Mouse (Mus musculus) lung, embryonic 16.5 days (tissue): Measurements from ENCODE around the gene Gm5244. TPM values are rescaled to one million over a fixed set of nuclear protein-coding genes. Genes with fewer than 3 reads are reported as not detected.

Experiments
- ATAC-seq: fragments of 200-750 bp; cut with Nextera tagmentation; 2 replicates; pipeline ENCODE4 v1.8.0; 2017; ENCODE audit warnings: low read depth, mild to moderate bottlenecking, moderate library complexity
- H3K27ac ChIP-seq: fragments of 300-500 bp; sonication (generic); 2 replicates; pipeline ENCODE4 v1.5.1; 2014; ENCODE audit warnings: mild to moderate bottlenecking, control low read depth, low read length
- H3K27me3 ChIP-seq: fragments of 300-500 bp; sonication (generic); 2 replicates; pipeline ENCODE4 v1.6.1; 2014; ENCODE audit warnings: low read depth, low read length, mixed read lengths; ENCODE audit not compliant: control insufficient read depth, insufficient read depth
- H3K36me3 ChIP-seq: fragments of 300-500 bp; sonication (generic); 2 replicates; pipeline ENCODE4 v1.6.1; 2014; ENCODE audit warnings: low read length; ENCODE audit not compliant: control insufficient read depth, insufficient read depth
- H3K4me1 ChIP-seq: fragments of 300-500 bp; sonication (generic); replicated peaks from 2 replicates; pipeline ENCODE4 v1.6.1; 2014; ENCODE audit warnings: low read length, mixed read lengths; ENCODE audit not compliant: control insufficient read depth, insufficient read depth
- H3K4me2 ChIP-seq: fragments of 300-500 bp; sonication (generic); 2 replicates; pipeline ENCODE4 v1.6.1; 2014; ENCODE audit warnings: low read depth, low read length, control low read depth
- H3K4me3 ChIP-seq: fragments of 300-500 bp; sonication (generic); 2 replicates; pipeline ENCODE4 v1.5.1; 2014; ENCODE audit warnings: mild to moderate bottlenecking, low read length, control low read depth
- H3K9ac ChIP-seq: fragments of 300-500 bp; sonication (generic); 2 replicates; pipeline ENCODE4 v1.6.1; 2014; ENCODE audit warnings: low read length, control low read depth
- H3K9me3 ChIP-seq: fragments of 300-500 bp; sonication (generic); 2 replicates; pipeline ENCODE4 v1.6.1; 2016; ENCODE audit warnings: low read length; ENCODE audit not compliant: control insufficient read depth
- WGBS: fragments of 180-500 bp; shearing (Covaris S2); extraction: QIAGEN DNeasy Blood & Tissue Kit; methylation state at CpG from one replicate; pipeline ENCODE4 v1.1.7; 2014; 5-methylcytosine and 5-hydroxymethylcytosine counted together
- polyA plus RNA-seq: library from polyadenylated mRNA; unstranded; fragments of >200 nt; fragmentation: Nextera tagmentation; extraction: Ambion mirVana; gene quantifications from 2 replicates; pipeline ENCODE4 v1.2.1, GENCODE M21; 2015

Gm5244 gene
- not detected in 2 replicates for polyA plus RNA-seq

GRCm38 (mm10) chr19:12846382-12846781 is at the start of gene Gm5244:
TSS of gene Gm5244 (plus strand) at chr19:12846682.
- H3K36me3 ChIP-seq: no peaks in the 10 kb centered on the region
- H3K4me1 ChIP-seq: no peaks in the 10 kb centered on the region
- H3K9ac ChIP-seq: no peak within 1 kb of the TSS
- no peak within 1 kb of the TSS for H3K4me3 ChIP-seq
- no peak within 1 kb of the TSS for H3K4me2 ChIP-seq
- no peaks in the 10 kb centered on the region for H3K9me3 ChIP-seq
- no peaks in the 10 kb centered on the region for H3K27me3 ChIP-seq
- H3K27ac ChIP-seq: no peak within 1 kb of the TSS
- no peak for ATAC-seq

- ATAC-seq: no peak
- WGBS: under 1% methylated on average over 7 of the region's 7 CpGs
- no peaks in the 10 kb centered on the region for H3K27me3 ChIP-seq
- H3K9ac ChIP-seq: peak overlapping the region; percentile 82
- no peaks in the 10 kb centered on the region for H3K9me3 ChIP-seq
- H3K4me2 ChIP-seq: peak overlapping the region; percentile 82
- peak overlapping the region; percentile 100 for H3K27ac ChIP-seq
- no peaks in the 10 kb centered on the region; the same call in 1 of the 2 replicates for H3K4me1 ChIP-seq
- H3K4me3 ChIP-seq: peak overlapping the region; percentile 98
- H3K36me3 ChIP-seq: no peaks in the 10 kb centered on the region
Observed at GRCm38 (mm10) chr19:12797071-12797470, 49.4 kb upstream of the Gm5244 start.

- H3K9ac ChIP-seq: no peak overlapping the region
- 70% methylated on average over 4 of the region's 4 CpGs for WGBS
Observed at GRCm38 (mm10) chr19:12798404-12798803, 48.1 kb upstream of the Gm5244 start.

GRCm38 (mm10) chr19:12799081-12799480 is 47.4 kb upstream of the Gm5244 start:
- Histone ChIP-seq H3K4me3 (no peak overlapping the region), H3K4me2 (no peak overlapping the region), H3K27ac (no peak overlapping the region), H3K27me3 (no peaks in the 10 kb centered on the region), H3K9ac (no peak overlapping the region), H3K4me1 (no peaks in the 10 kb centered on the region), H3K9me3 (no peaks in the 10 kb centered on the region), H3K36me3 (no peaks in the 10 kb centered on the region)
- ATAC-seq: no peak
- 81% methylated on average over 3 of the region's 3 CpGs for WGBS

More at GRCm38 (mm10) chr19:12798404-12798803, 48.1 kb upstream of the Gm5244 start:
- Histone ChIP-seq H3K9me3 (no peaks in the 10 kb centered on the region), H3K27ac (no peak overlapping the region), H3K27me3 (no peaks in the 10 kb centered on the region), H3K4me1 (no peaks in the 10 kb centered on the region), H3K4me2 (no peak overlapping the region), H3K36me3 (no peaks in the 10 kb centered on the region), H3K4me3 (no peak overlapping the region)
- ATAC-seq: no peak

GRCm38 (mm10) chr19:12800621-12801020 is 45.9 kb upstream of the Gm5244 start:
- Histone ChIP-seq H3K36me3 (no peaks in the 10 kb centered on the region), H3K27ac (no peak overlapping the region), H3K27me3 (no peaks in the 10 kb centered on the region), H3K9me3 (no peaks in the 10 kb centered on the region), H3K4me3 (no peak overlapping the region), H3K9ac (no peak overlapping the region), H3K4me1 (no peaks in the 10 kb centered on the region), H3K4me2 (no peak overlapping the region)
- 61% methylated on average over 2 of the region's 2 CpGs for WGBS
- no peak for ATAC-seq

- Histone ChIP-seq H3K9me3 (no peaks in the 10 kb centered on the region), H3K36me3 (no peaks in the 10 kb centered on the region), H3K27ac (no peak overlapping the region), H3K9ac (no peak overlapping the region), H3K4me2 (no peak overlapping the region), H3K4me3 (no peak overlapping the region), H3K4me1 (no peaks in the 10 kb centered on the region), H3K27me3 (no peaks in the 10 kb centered on the region)
- ATAC-seq: no peak
- WGBS: 65% methylated on average over 3 of the region's 3 CpGs
Observed at GRCm38 (mm10) chr19:12801046-12801445, 45.4 kb upstream of the Gm5244 start.

- 69% methylated on average over 3 of the region's 3 CpGs for WGBS
- Histone ChIP-seq H3K9me3 (no peaks in the 10 kb centered on the region), H3K4me3 (no peak overlapping the region), H3K4me1 (no peaks in the 10 kb centered on the region), H3K27ac (no peak overlapping the region), H3K9ac (no peak overlapping the region), H3K36me3 (no peaks in the 10 kb centered on the region), H3K4me2 (no peak overlapping the region), H3K27me3 (no peaks in the 10 kb centered on the region)
- ATAC-seq: no peak
Observed at GRCm38 (mm10) chr19:12802830-12803229, 43.7 kb upstream of the Gm5244 start.

GRCm38 (mm10) chr19:12804237-12804636 is 42.2 kb upstream of the Gm5244 start:
- WGBS: 69% methylated on average over 1 of the region's 1 CpGs
- H3K4me3 ChIP-seq: no peak overlapping the region
- H3K9ac ChIP-seq: no peak overlapping the region
- H3K9me3 ChIP-seq: no peaks in the 10 kb centered on the region
- no peak overlapping the region for H3K27ac ChIP-seq
- H3K4me1 ChIP-seq: no peaks in the 10 kb centered on the region
- no peaks in the 10 kb centered on the region for H3K27me3 ChIP-seq
- no peak for ATAC-seq
- H3K36me3 ChIP-seq: no peaks in the 10 kb centered on the region
- H3K4me2 ChIP-seq: no peak overlapping the region

- Histone ChIP-seq H3K4me2 (no peak overlapping the region), H3K27me3 (no peaks in the 10 kb centered on the region), H3K36me3 (no peaks in the 10 kb centered on the region), H3K9me3 (no peaks in the 10 kb centered on the region), H3K9ac (no peak overlapping the region), H3K4me3 (no peak overlapping the region), H3K27ac (no peak overlapping the region), H3K4me1 (no peaks in the 10 kb centered on the region)
- no peak for ATAC-seq
- 72% methylated on average over 3 of the region's 3 CpGs for WGBS
Observed at GRCm38 (mm10) chr19:12805730-12806129, 40.8 kb upstream of the Gm5244 start.

GRCm38 (mm10) chr19:12806214-12806613 is 40.3 kb upstream of the Gm5244 start:
- Histone ChIP-seq H3K4me1 (no peaks in the 10 kb centered on the region), H3K36me3 (no peaks in the 10 kb centered on the region), H3K4me2 (no peak overlapping the region), H3K9me3 (no peaks in the 10 kb centered on the region), H3K4me3 (no peak overlapping the region), H3K27ac (no peak overlapping the region), H3K27me3 (no peaks in the 10 kb centered on the region), H3K9ac (no peak overlapping the region)
- 61% methylated on average over 2 of the region's 2 CpGs for WGBS
- ATAC-seq: no peak
